Mouse (Mus musculus): ENCODE measurements around the gene Mrrf. TPM values are rescaled to one million over a fixed set of nuclear protein-coding genes. Genes with fewer than 3 reads are reported as not detected.

Mrrf gene
- polyA plus RNA-seq, 1 experiment from 2014 or later: 30.6 TPM

DNA sequence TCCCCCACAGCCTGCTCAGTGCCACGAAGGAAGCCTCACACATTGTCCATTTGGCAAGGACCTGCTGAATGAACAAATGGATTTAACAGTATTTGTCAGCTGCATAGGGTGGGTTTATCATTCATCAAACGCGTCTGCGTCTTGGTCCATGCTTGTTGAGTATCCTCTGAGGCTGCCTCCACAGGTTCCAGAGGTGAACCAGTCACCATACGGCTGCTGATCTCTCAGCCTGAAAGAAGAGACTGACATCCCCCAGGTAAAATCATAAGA, 66.4 kb downstream of the Mrrf start:
- Histone ChIP-seq H3K4me2 (ENCODE audit: low read length) (peak overlapping the region; percentile 86), H3K27ac (replicated peaks; ENCODE audit: low read depth, low read length) (peak overlapping the region; percentile 67; the same call in 1 of the 2 replicates), H3K27me3 (ENCODE audit: control insufficient read depth, insufficient read depth, low read length) (peaks cover 19% of the 10 kb centered on the region), H3K9me3 (ENCODE audit: control insufficient read depth, low read length) (no peaks in the 10 kb centered on the region), H3K9ac (replicated peaks; ENCODE audit: low read length) (peak overlapping the region; percentile 31; the same call in 1 of the 2 replicates), H3K4me3 (replicated peaks; ENCODE audit: low read depth, low read length) (peak overlapping the region; percentile 40), H3K4me1 (ENCODE audit: control insufficient read depth, insufficient read depth, low read length) (peaks cover 35% of the 10 kb centered on the region), H3K36me3 (ENCODE audit: control insufficient read depth, insufficient read depth, low read length) (no peaks in the 10 kb centered on the region)
- DNase-seq (no peak), ATAC-seq (ENCODE audit: low FRiP score, low TSS enrichment) (no peak)
- 13% methylated on average over 5 of the region's 5 CpGs for WGBS

DNA sequence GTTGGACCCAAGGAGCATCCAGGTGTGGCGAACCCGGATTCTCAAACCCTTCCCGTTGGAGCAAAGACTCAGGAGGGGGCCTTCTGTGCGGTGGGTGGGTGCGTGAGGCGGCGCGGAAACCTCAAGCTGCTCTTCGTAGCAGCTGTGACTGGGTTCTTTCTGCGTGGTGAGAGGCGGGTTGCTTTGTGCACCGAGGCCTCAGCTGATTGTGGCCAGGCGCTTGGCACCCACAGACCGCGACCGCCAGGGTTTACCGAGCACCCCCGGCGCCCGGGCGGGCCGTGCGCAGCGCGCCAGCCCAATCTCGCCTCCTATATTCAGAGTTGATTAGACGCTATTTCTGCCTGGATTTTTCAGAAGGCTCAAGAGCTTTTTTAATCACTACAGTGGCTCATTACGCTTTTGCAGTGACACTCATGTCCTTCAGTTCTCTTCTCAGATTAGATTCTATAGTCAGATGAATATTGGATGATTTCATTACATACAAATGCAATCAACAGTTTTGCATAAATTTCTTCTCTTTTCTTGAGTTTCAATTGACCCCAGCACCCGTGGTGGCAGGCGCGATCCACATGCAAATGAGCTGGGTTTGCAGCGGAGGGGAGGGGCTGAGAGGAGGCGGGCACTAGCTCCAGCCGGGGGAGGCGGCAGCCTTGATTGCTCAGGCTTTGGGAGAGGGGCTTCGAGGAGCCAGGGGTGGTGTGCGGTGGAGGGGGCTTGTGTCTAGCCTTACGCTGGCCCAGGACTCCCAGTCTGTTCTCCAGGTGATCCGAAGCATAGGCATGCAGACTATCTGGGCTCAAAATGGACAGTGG, 67.0 kb downstream of the Mrrf start:
- peak overlapping the region; percentile 40 for H3K4me3 ChIP-seq (replicated peaks; ENCODE audit: low read depth, low read length)
- under 1% methylated on average over 39 of the region's 39 CpGs for WGBS
- H3K27ac ChIP-seq (replicated peaks; ENCODE audit: low read depth, low read length): peak overlapping the region; percentile 67
- H3K9ac ChIP-seq (replicated peaks; ENCODE audit: low read length): peak overlapping the region; percentile 31; the same call in 1 of the 2 replicates
- no peaks in the 10 kb centered on the region for H3K36me3 ChIP-seq (ENCODE audit: control insufficient read depth, insufficient read depth, low read length)
- peaks cover 32% of the 10 kb centered on the region for H3K4me1 ChIP-seq (ENCODE audit: control insufficient read depth, insufficient read depth, low read length)
- ATAC-seq (ENCODE audit: low FRiP score, low TSS enrichment): peak; percentile 70
- H3K4me2 ChIP-seq (ENCODE audit: low read length): peak overlapping the region; percentile 86
- H3K27me3 ChIP-seq (ENCODE audit: control insufficient read depth, insufficient read depth, low read length): peaks cover 19% of the 10 kb centered on the region
- DNase-seq: peak; percentile 79
- no peaks in the 10 kb centered on the region for H3K9me3 ChIP-seq (ENCODE audit: control insufficient read depth, low read length)

DNA sequence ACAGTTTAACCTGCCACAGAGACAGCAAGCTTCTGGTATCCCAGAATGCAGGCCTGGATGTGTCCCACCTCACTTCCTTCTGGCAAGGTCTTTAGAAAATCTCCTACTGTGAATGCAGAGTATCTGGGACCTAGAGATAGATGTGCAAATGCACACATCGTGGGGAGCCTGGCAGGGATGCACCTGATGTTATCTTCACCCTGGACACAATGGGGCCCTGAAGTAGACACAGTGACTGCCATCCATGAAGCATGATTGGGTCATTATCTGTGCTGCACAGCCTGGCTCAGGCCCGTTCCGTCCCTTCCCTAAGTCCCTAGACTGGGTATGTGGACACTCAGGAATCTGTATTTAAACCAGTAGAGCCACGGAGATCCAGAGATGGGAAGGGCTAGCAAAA, 68.4 kb downstream of the Mrrf start:
- no peak for ATAC-seq (ENCODE audit: low FRiP score, low TSS enrichment)
- no peak for DNase-seq
- peaks cover 23% of the 10 kb centered on the region; the same call in 1 of the 2 replicates for H3K4me1 ChIP-seq (ENCODE audit: control insufficient read depth, insufficient read depth, low read length)
- WGBS: 35% methylated on average over 4 of the region's 4 CpGs
- H3K9me3 ChIP-seq (ENCODE audit: control insufficient read depth, low read length): no peaks in the 10 kb centered on the region
- peaks cover 21% of the 10 kb centered on the region for H3K27me3 ChIP-seq (ENCODE audit: control insufficient read depth, insufficient read depth, low read length)
- no peak overlapping the region for H3K27ac ChIP-seq (replicated peaks; ENCODE audit: low read depth, low read length)
- no peaks in the 10 kb centered on the region for H3K36me3 ChIP-seq (ENCODE audit: control insufficient read depth, insufficient read depth, low read length)
- no peak overlapping the region for H3K4me2 ChIP-seq (ENCODE audit: low read length)
- no peak overlapping the region for H3K4me3 ChIP-seq (replicated peaks; ENCODE audit: low read depth, low read length)
- H3K9ac ChIP-seq (replicated peaks; ENCODE audit: low read length): no peak overlapping the region

DNA sequence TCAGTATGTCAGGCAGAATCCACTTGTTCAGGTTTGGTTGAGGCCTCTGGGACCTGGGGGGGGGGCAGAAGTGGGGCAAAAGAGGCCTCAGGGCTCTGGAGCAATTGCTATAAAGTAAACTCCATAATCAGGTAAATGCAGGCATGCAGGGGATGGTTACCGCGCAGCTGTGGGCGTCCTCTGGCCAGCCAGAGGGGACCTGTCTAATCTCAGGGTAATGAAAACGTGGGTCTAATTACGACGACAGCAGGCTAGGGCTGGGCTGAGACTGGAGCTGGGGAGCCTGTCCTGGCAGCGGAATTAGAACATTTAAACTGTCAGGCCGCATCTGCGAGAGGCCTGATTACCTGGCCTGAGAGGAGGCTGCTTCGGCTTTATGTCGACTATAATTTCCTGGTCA, 70.9 kb downstream of the Mrrf start:
- Histone ChIP-seq H3K4me1 (ENCODE audit: control insufficient read depth, insufficient read depth, low read length) (peaks cover 20% of the 10 kb centered on the region; the same call in 1 of the 2 replicates), H3K27me3 (ENCODE audit: control insufficient read depth, insufficient read depth, low read length) (peaks cover 28% of the 10 kb centered on the region), H3K9me3 (ENCODE audit: control insufficient read depth, low read length) (no peaks in the 10 kb centered on the region), H3K9ac (replicated peaks; ENCODE audit: low read length) (no peak overlapping the region), H3K36me3 (ENCODE audit: control insufficient read depth, insufficient read depth, low read length) (no peaks in the 10 kb centered on the region), H3K4me2 (ENCODE audit: low read length) (no peak overlapping the region), H3K27ac (replicated peaks; ENCODE audit: low read depth, low read length) (no peak overlapping the region), H3K4me3 (replicated peaks; ENCODE audit: low read depth, low read length) (no peak overlapping the region)
- ATAC-seq (ENCODE audit: low FRiP score, low TSS enrichment): no peak
- WGBS: 60% methylated on average over 11 of the region's 11 CpGs
- DNase-seq: no peak

DNA sequence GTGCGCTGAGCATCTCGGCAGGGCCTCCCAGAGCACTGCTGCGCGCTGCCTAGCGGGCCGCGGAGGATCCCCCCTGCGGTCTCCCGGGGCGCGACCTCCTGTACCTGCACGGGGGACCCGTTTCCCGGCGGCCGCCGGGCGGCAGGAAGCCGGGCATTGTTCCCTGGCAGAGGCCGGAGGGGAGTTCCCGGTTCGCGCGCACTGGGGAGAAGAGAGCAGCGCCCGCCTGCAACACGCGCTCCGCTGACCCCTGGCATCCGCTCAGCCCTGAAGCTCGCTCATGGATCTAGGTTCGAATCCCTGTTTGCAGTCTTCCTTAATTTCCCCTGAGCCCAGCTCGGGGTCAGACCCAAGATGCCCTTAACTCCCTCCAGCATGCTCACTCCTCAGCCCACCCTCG, 74.6 kb downstream of the Mrrf start:
- no peaks in the 10 kb centered on the region for H3K36me3 ChIP-seq (ENCODE audit: control insufficient read depth, insufficient read depth, low read length)
- no peaks in the 10 kb centered on the region for H3K9me3 ChIP-seq (ENCODE audit: control insufficient read depth, low read length)
- no peak overlapping the region for H3K9ac ChIP-seq (replicated peaks; ENCODE audit: low read length)
- H3K27ac ChIP-seq (replicated peaks; ENCODE audit: low read depth, low read length): no peak overlapping the region
- WGBS: 4% methylated on average over 34 of the region's 34 CpGs
- ATAC-seq (ENCODE audit: low FRiP score, low TSS enrichment) (no peak), DNase-seq (peak; percentile 19)
- peak overlapping the region; percentile 28; the same call in 1 of the 2 replicates for H3K4me2 ChIP-seq (ENCODE audit: low read length)
- no peak overlapping the region for H3K4me3 ChIP-seq (replicated peaks; ENCODE audit: low read depth, low read length)
- no peaks in the 10 kb centered on the region for H3K4me1 ChIP-seq (ENCODE audit: control insufficient read depth, insufficient read depth, low read length)
- peaks cover 27% of the 10 kb centered on the region for H3K27me3 ChIP-seq (ENCODE audit: control insufficient read depth, insufficient read depth, low read length)

DNA sequence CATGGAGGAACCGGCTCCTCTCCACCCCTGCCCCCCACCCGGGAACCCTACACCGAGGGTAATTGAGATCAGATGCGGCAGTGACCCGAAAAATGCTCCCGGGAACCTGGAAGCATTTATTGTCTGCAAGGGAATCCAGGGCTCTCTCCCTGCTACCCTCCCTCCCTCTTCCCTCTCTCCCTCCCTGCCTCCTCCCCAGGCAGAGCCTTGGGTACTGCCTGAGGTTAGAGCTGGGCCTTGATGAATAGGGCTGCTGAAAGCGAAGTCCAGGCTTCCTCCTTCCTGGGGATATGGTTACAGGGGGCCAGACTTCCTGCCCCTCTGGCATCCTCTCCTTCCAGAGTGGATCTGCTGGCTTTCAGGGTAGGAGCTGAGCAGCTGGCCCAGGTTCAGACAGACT, 75.6 kb downstream of the Mrrf start:
- H3K27me3 ChIP-seq (ENCODE audit: control insufficient read depth, insufficient read depth, low read length): peaks cover 27% of the 10 kb centered on the region
- H3K4me1 ChIP-seq (ENCODE audit: control insufficient read depth, insufficient read depth, low read length): no peaks in the 10 kb centered on the region
- H3K27ac ChIP-seq (replicated peaks; ENCODE audit: low read depth, low read length): no peak overlapping the region
- ATAC-seq (ENCODE audit: low FRiP score, low TSS enrichment): no peak
- DNase-seq: no peak
- H3K9ac ChIP-seq (replicated peaks; ENCODE audit: low read length): no peak overlapping the region
- no peaks in the 10 kb centered on the region for H3K36me3 ChIP-seq (ENCODE audit: control insufficient read depth, insufficient read depth, low read length)
- H3K4me3 ChIP-seq (replicated peaks; ENCODE audit: low read depth, low read length): no peak overlapping the region
- WGBS: 21% methylated on average over 7 of the region's 7 CpGs
- no peak overlapping the region for H3K4me2 ChIP-seq (ENCODE audit: low read length)
- H3K9me3 ChIP-seq (ENCODE audit: control insufficient read depth, low read length): no peaks in the 10 kb centered on the region

DNA sequence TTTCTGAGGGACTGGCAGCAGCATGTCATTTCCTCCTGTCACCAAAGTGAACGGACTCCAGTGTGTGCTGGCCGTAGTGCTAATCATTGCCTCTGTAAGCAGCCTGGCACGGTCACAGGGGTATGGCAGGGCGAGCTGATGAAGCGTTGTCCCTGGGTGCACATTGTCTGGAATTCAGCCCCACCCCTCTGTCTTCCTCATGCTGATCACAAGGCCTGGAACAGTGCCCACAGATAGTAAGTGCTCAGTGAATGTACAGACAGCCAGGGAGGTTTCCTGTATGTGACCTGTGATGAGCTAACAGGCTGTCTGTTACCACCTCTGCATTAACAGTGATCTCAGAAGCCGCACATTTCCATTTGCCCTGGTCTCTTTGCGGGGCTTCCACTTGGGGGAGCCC, 76.9 kb downstream of the Mrrf start:
- Histone ChIP-seq H3K27ac (replicated peaks; ENCODE audit: low read depth, low read length) (no peak overlapping the region), H3K36me3 (ENCODE audit: control insufficient read depth, insufficient read depth, low read length) (no peaks in the 10 kb centered on the region), H3K27me3 (ENCODE audit: control insufficient read depth, insufficient read depth, low read length) (peaks cover 27% of the 10 kb centered on the region), H3K9me3 (ENCODE audit: control insufficient read depth, low read length) (no peaks in the 10 kb centered on the region), H3K4me2 (ENCODE audit: low read length) (no peak overlapping the region), H3K4me1 (ENCODE audit: control insufficient read depth, insufficient read depth, low read length) (no peaks in the 10 kb centered on the region), H3K4me3 (replicated peaks; ENCODE audit: low read depth, low read length) (no peak overlapping the region), H3K9ac (replicated peaks; ENCODE audit: low read length) (no peak overlapping the region)
- DNase-seq (no peak), ATAC-seq (ENCODE audit: low FRiP score, low TSS enrichment) (0 out of 2 replicates have a peak, but pooled peaks have one; percentile 1)
- WGBS: 61% methylated on average over 7 of the region's 7 CpGs

DNA sequence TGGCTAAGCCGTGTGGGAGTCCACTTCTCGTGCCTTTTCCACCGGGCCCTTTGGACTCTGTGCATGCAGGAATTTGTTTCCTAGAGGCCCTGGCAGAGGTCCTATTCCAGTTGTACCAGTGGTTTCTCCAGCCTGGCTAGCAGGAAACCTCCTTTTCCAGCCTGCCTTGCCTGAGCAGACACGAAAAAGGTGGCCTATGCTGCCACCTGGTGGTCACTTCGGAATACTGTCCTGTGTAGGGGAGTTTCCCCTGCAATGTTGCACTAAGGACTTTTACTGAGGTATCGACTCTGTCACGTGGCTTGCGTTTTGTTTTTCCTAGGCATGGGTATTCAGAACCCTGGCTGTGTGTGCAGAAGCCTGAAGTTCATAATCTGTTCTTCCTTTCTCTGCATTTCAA, 77.8 kb downstream of the Mrrf start:
- ATAC-seq (ENCODE audit: low FRiP score, low TSS enrichment): peak; percentile 80
- Histone ChIP-seq H3K4me1 (ENCODE audit: control insufficient read depth, insufficient read depth, low read length) (no peaks in the 10 kb centered on the region), H3K36me3 (ENCODE audit: control insufficient read depth, insufficient read depth, low read length) (no peaks in the 10 kb centered on the region), H3K27ac (replicated peaks; ENCODE audit: low read depth, low read length) (no peak overlapping the region), H3K9me3 (ENCODE audit: control insufficient read depth, low read length) (no peaks in the 10 kb centered on the region), H3K27me3 (ENCODE audit: control insufficient read depth, insufficient read depth, low read length) (peaks cover 27% of the 10 kb centered on the region), H3K4me3 (replicated peaks; ENCODE audit: low read depth, low read length) (no peak overlapping the region), H3K4me2 (ENCODE audit: low read length) (no peak overlapping the region), H3K9ac (replicated peaks; ENCODE audit: low read length) (no peak overlapping the region)
- 6% methylated on average over 8 of the region's 8 CpGs for WGBS
- DNase-seq: peak; percentile 95

DNA sequence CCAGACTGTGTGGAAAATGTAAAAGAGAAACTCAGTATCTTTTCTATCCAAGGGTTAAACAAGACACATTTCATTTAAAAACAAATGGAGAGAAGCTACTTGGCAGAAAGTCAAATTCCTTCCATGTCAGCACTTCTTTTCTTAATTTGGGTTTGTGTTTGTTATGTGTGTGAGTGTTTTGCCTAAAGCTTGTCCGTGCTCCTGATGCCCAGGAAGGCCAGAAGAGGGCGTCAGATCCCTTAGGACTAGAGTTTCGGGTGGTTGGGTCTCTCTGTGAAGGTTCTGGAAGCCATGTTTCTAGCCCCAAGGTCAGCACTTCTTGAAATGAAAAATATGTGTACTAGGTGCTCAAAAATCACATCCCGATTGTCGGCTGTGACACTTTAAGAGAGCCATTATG, 78.2 kb downstream of the Mrrf start:
- ATAC-seq (ENCODE audit: low FRiP score, low TSS enrichment): no peak

More for the DNA sequence above, 78.2 kb downstream of the Mrrf start:
- Histone ChIP-seq H3K9me3 (ENCODE audit: control insufficient read depth, low read length) (no peaks in the 10 kb centered on the region), H3K9ac (replicated peaks; ENCODE audit: low read length) (no peak overlapping the region), H3K4me2 (ENCODE audit: low read length) (no peak overlapping the region), H3K4me1 (ENCODE audit: control insufficient read depth, insufficient read depth, low read length) (no peaks in the 10 kb centered on the region), H3K27ac (replicated peaks; ENCODE audit: low read depth, low read length) (no peak overlapping the region), H3K4me3 (replicated peaks; ENCODE audit: low read depth, low read length) (no peak overlapping the region), H3K36me3 (ENCODE audit: control insufficient read depth, insufficient read depth, low read length) (no peaks in the 10 kb centered on the region), H3K27me3 (ENCODE audit: control insufficient read depth, insufficient read depth, low read length) (peaks cover 27% of the 10 kb centered on the region)
- 65% methylated on average over 5 of the region's 5 CpGs for WGBS
- DNase-seq: peak; percentile 48

Data from midbrain, embryonic 14.5 days (tissue).